Mouse (Mus musculus) large intestine, adult 2 months (tissue): Measurements from ENCODE around the gene Rmdn3. TPM values are rescaled to one million over a fixed set of nuclear protein-coding genes. Genes with fewer than 3 reads are reported as not detected.

Source experiments
- DNase-seq: peaks from one replicate; pipeline ENCODE4 v3.0.0-alpha.2; 2012; ENCODE audit warnings: low read depth, low spot score
- WGBS: fragments of 180-500 bp; shearing (Covaris S2); methylation state at CpG from one replicate; pipeline ENCODE4 v1.1.7; 2018; 5-methylcytosine and 5-hydroxymethylcytosine counted together
- polyA plus RNA-seq: library from polyadenylated mRNA; depleted of rRNA; stranded (reverse); fragments of >200 nt; gene quantifications from 2 replicates; pipeline ENCODE4 v1.2.3, GENCODE M21; 2012; rRNA removed

Rmdn3 gene
- polyA plus RNA-seq = 31.2 and 52.2 TPM in 2 replicates

DNA sequence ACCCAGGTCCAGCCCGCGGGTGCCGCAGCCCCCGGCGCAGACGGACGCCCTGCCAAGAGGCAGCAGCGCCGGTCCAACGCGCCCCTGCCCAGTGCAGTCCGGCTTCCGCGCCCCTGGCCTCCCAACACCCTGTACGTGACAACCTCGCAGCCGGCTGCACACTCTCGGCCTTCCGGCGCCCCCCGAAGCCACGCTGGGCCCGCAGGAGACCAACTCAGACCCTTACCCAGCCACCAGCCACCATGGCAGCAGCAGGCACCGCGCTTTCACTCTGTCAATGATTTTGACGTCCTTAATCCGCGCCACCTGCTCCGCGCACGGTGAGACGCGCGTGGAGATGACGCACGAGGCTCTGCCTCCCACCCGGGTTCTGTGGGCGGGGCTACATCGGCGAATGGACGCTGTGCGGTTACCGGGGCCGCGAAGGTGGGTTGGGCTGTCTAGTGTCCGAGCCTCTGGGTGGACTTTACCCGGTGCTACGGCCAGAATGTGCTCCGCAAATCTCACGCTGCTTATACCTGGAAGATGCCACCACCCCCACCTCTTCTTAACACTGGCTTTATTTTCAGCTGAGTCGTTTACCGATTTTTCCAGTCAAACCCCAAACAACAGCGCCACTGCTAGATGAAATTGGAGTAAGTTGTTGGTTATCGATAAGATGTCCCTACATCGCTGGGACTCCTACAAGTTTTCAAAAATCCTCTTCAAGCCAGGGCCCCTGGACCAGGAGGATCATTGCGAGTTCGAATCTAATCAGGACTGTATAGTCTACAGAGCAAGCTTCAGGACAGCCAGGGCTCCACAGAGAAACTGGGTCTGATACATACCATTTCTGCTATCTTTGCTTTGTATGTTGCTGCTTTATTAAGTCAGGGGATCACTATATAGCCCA lies at the start of gene Rmdn3:
Rmdn3 (minus strand) TSS at position 354 of the 892 bp plus-strand sequence.
- DNase-seq = peak; percentile 92
- under 1% methylated on average over 57 of the region's 57 CpGs for WGBS

DNA sequence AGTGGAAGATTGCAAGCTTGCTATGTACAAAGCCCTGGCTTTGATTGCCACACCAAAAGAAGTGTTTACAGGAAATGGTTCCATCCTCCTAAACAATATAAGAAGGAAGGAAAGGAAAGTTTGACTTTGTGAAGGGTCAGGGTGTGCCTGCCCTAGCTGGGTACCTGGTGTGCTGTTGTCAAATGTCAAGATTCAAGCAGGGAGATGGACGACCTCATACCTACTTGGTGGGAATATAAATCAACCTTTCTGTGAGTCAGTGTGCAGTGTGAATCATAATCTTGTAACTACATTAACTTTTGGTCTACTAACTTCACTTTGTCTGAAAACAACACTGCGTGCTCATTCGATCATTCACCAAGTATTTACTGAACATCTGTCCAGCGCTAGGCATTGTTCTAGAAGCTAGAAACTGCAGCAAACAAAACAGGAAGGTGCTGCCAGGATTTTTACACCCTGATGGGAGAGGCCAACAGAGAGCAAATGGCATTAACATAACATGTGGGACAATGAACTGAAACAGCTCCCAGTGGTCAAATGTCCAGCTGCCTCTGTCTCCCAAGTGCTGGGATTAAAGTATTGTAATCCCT lies 47.1 kb upstream of the Rmdn3 start:
- 39% methylated on average over 4 of the region's 4 CpGs for WGBS
- DNase-seq = peak; percentile 13

- peak; percentile 27 for DNase-seq
- 20% methylated on average over 5 of the region's 5 CpGs for WGBS
Measured at GRCm38 (mm10) chr2:119202914-119203453, 46.1 kb upstream of the Rmdn3 start.

DNA sequence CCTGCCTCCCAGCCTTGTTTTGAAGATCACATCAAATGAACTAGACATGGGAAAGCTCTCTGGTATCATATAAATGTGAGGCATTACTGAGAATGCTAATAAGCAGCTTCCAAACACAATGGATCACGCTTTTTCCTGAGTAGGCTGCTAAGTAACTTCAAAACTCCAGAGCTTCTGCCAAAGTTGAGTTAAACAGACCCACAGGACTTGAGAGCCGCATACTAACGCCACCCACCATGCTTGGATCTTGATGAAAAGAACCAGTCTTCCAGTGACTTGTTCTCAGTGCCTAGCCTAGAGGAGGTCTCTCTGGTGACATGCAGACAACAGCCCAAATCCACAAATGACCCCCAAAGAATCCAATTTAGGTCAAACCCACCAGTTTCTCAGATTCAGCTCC lies 42.1 kb upstream of the Rmdn3 start:
- 68% methylated on average over 3 of the region's 3 CpGs for WGBS
- DNase-seq = no peak

DNA sequence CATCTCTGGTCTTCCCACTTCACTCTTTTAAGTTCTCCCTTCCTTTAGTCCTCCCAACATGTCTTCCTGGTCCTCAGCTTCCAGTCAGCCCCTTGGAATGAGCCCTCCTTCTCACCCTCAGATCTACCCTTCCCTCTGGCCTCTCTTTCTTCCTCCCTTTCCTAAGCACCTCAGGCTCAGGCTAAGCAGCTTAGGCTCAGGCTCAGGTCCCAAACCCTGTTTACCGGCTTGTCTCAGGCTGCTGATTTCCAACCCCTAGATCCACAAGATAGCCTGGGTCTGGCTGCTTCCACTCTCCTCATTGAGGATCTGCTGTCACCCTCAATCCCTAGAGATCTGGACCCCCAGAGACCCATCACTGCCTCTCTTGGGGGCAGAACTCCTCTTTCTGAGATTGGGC lies 41.2 kb upstream of the Rmdn3 start:
- no peak for DNase-seq
- WGBS = 71% methylated on average over 1 of the region's 1 CpGs

DNA sequence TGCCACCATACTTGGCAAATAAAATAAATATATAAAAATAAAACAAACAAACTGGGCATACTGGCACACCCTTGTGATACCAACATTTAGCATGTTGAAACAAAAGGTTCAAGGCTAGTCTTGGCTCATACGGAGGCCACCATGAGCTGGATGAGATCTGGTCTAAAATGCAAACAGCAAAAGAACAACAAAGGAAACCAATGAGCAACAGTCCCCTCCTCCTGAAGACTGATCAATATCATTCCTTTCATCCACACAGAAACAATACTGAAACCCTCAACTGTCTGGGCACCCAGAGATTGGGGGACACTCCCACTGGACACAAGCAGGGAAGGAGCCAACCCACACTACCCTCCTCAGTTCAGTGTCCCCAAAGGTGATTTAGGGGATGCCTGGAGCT lies 40.7 kb upstream of the Rmdn3 start:
- WGBS = 41% methylated on average over 1 of the region's 1 CpGs
- DNase-seq = no peak

- DNase-seq = no peak
- 78% methylated on average over 4 of the region's 4 CpGs for WGBS
Measured at GRCm38 (mm10) chr2:119196316-119197108, 39.7 kb upstream of the Rmdn3 start.

GRCm38 (mm10) chr2:119194140-119194539 lies 37.3 kb upstream of the Rmdn3 start:
- no peak for DNase-seq
- 82% methylated on average over 5 of the region's 5 CpGs for WGBS

DNA sequence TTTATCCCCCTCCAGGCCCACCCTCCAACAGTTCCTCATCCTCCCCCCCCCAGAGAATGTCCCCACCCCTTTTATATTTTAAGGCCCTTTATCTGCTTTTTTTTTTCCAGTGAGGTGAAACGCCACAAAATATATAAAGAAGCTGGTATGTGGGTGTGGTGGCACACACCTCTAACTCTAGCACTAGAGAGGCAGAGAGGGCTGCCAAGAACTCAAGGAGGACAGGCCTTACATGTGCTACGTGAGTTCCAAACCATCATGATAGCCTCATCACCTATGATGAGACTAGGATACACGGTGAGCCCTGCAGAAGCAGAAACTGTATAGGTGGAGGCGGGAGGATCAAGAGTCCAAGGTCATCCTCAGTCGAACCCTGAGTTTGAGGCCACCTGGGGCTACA lies 34.1 kb upstream of the Rmdn3 start:
- 51% methylated on average over 5 of the region's 5 CpGs for WGBS

DNA sequence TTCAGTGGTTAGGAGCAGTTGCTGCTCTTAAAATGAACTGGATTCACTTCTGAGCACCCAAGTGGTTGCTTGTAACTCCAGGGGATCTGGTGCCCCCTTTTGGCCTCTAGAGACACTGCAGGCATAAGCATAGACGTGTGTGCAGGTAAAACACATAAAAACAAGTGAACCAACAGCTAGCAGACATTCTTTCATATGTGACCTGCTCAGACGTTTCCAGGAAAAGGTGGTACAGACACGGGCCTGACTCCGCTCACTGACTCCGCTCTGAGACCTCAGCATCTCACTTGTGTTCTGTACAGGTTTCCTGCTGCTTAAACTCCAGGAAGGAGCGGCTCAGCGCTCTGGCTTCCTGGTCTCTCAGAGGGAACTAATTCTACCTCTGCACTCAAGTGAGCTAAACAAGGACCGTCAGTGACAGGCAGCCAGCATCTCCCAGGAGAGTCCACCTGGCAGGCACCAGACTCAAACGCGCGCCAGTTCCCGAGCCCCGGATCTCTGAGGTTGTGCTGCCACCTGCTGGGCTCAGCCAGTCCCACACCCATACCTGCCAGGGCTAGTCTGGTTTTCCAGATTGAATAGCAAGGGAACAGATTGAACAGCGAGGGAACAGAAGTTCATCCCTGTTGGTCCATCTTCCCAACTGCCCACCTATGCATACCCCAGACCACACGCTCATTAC lies 32.3 kb upstream of the Rmdn3 start:
- WGBS = 7% methylated on average over 15 of the region's 15 CpGs
- DNase-seq = no peak

More for the DNA sequence above, 34.1 kb upstream of the Rmdn3 start:
- no peak for DNase-seq

DNA sequence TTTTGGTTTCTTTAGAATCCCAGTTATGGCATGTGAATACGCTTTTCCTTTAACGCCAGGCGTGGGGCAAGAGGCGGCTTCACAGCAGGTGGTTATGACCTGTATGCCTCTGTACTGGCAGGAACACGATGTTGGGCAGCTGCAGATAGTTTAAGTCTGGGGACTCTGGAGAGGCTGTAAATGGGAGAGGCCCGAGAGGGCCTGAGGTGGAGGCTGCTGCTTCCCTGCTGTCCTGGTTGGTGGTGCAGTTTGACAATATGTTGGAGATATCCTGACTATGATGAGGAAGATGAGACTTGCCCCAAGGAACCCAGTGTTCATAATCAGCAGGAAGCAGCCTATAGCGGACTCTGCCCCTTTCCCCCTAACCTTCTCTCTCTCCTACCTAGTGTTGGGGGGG lies 26.1 kb upstream of the Rmdn3 start:
- whole genome bisulfite sequencing = 85% methylated on average over 7 of the region's 7 CpGs
- DNase-seq = no peak

- 58% methylated on average over 5 of the region's 5 CpGs for WGBS
- DNase-seq = no peak
Measured at GRCm38 (mm10) chr2:119177384-119177939, 20.6 kb upstream of the Rmdn3 start.

DNA sequence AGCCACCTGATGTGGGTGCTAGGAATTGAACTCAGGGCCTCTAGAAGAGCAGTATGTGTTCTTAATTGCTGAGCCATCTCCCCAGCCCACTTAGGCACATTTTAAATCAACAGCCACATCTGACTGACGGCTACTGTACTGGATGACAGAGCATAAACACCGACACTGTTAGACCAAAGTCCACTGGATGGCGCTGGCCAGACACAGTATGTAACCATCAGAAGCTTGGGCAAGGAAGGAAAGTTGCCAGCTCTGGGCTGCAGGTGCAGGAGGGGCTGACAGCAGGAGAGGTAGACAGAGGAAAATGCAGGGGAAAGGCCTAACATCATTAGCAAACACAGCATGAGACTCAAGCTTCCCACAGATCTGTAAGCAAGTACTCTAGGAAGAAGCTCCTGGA lies 19.9 kb upstream of the Rmdn3 start:
- no peak for DNase-seq
- WGBS = 32% methylated on average over 3 of the region's 3 CpGs

DNA sequence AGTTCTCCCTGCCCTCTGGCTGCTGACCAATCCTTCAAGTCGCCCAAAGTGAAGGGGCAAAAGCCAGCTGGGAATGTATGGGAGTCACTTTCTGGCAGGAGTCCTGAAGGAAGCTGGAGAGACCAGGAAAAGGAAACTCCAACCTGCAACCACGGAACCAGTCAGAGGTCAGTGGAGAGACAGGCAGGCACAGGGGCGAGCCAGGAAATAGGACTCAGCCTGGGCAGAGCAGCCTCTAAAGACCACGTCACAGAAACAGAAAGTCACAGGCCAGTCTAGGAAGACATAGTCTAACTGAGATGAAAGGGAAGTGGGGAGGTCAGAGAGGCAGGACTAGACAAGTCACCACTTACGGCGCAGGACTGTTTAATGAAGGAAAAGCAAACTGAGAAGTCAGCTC lies 18.8 kb upstream of the Rmdn3 start:
- WGBS = 33% methylated on average over 6 of the region's 6 CpGs

GRCm38 (mm10) chr2:119174866-119175265 lies 18.0 kb upstream of the Rmdn3 start:
- WGBS = 87% methylated on average over 14 of the region's 14 CpGs
- DNase-seq = no peak

More for the DNA sequence above, 18.8 kb upstream of the Rmdn3 start:
- peak; percentile 39 for DNase-seq

- WGBS = 55% methylated on average over 8 of the region's 8 CpGs
- DNase-seq = no peak
Measured at GRCm38 (mm10) chr2:119173991-119174651, 17.3 kb upstream of the Rmdn3 start, which contains the start of gene Gm14137. Gene Gm14137, plus strand, starts transcription at chr2:119174509.

- DNase-seq = peak; percentile 38
- WGBS = 16% methylated on average over 13 of the region's 13 CpGs
Measured at GRCm38 (mm10) chr2:119172862-119173576, 16.2 kb upstream of the Rmdn3 start.

DNA sequence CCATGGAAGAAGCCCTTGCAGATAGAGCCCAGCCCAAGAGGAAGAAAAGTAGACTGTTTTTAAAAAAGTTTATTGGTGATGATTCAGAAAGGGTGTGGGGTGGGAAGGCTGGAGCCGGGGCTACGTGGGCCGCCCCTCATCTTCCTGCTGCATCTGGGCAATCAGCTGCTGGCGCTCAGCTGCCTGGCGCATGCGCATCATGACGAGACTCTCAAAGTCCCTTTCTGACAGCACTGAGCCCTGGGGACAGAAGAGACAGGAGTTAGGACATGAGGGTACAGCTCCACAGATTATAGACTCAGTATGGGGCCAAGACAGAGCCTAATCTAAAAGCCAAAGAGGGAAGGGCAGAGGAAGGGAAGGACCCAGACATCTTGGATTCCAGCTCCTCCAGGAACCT lies 15.6 kb upstream of the Rmdn3 start:
- 70% methylated on average over 7 of the region's 7 CpGs for WGBS
- DNase-seq = no peak
